Mouse (Mus musculus) layer of hippocampus, adult 9-10 months (tissue): ENCODE measurements around the gene Atp6v1f.
A peak's percentile ranks its signal among the peaks of the same experiment; 100 is the strongest.

Source experiments
- DNase-seq: peaks from one replicate; pipeline ENCODE4 v3.0.0; 2022; ENCODE audit warnings: low spot score

Atp6v1f gene

GRCm38 (mm10) chr6:29467583-29468354 is at the start of gene Atp6v1f:
Gene Atp6v1f (plus strand): TSS chr6:29467718.
- DNase-seq, result peak; percentile 82

DNA sequence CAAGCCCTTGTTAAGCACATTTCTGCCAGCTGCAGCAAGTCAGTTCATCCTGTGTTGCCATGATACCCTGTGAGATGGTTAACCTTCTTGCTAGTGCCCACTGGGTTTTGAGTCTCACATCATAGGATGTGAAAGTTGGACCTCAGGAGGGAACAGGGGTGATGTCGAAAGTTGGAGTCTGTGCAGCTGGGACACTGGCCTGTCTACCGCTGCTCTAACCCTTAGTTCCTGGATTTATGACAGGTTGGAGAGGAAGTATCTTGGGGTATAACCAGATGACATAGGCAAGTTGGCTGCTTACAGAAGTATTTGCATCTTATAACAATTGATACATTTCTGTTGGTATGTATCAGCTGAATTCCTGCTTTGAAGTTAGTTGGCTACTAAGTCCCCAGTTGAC is 46.9 kb upstream of the Atp6v1f start:
- no peak for DNase-seq

GRCm38 (mm10) chr6:29425118-29425517 is 42.4 kb upstream of the Atp6v1f start:
- no peak for DNase-seq

DNA sequence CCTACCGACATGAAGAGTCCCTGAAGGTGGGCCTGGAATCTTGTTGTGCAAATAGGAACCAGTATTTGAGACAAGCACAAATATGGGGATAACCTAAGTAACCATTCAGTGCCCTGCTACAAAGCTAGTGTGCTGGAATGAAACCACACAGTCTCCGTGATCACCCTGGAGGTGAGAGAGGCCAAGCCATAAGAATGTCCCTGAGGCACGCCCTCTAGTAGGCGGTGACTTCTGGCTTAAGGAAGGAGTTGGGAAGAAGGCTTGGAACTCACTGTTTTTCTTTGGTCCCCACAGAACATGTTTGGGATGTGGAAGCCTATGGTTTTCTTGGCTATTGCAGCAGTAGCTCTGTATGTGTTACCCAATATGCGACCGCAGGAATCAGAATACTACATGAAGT is 41.2 kb upstream of the Atp6v1f start:
- no peak for DNase-seq

DNA sequence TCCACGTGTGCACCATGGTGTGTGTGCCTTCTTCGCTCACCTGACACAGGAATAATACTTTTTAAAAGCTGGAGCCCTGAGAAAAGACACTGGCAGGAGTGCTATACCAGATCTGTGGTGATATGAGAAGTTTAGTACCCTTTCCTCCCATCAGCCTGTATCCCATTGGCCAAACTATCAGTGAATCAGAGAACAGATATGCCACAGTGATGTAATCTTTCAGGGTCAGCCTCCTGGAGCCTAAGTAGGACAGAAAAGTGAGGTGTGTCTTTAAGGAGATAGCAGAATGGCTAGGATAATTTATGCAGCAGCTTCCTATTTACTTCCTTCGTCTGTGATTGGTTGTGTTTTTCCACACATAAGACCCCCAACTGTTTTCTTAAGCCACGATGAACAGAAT is 39.3 kb upstream of the Atp6v1f start:
- DNase-seq, result no peak

DNA sequence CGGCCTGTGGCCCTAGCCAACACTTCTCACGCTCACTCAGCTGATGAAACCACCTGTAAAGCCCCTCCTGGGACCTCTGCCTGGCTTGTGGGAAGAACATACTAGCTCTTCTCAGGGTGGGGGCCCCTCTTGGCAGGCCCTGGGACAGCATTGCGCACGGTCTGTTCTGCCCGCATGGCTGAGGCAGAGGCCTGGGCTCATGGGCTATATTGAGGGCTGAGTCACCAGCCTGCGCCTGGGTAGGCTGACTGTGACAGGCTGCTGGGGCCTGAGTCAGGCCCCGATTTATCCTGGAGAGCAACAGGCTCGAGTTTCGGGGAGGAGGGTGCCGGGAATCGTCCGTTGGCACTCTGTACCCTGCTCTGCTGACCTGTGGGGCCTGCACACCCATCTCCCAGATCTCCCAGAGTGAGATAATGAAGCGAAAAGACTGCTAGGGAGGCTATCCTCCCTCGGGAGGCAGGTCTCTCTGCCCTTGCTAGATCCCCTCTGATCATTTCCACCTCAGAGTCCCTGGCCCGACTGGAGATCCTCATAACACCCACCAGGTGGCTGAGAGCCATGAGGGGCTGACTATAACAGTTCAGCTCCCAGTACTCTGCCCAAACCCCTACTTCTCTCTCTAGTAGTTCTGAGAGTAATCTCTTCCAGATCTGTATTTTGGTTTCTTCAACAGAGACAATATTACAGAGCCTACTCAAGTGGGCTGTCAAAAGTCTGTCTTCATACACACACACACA is 36.7 kb upstream of the Atp6v1f start:
- DNase-seq, result no peak

GRCm38 (mm10) chr6:29431473-29431872 is 36.0 kb upstream of the Atp6v1f start:
- DNase-seq, result no peak

DNA sequence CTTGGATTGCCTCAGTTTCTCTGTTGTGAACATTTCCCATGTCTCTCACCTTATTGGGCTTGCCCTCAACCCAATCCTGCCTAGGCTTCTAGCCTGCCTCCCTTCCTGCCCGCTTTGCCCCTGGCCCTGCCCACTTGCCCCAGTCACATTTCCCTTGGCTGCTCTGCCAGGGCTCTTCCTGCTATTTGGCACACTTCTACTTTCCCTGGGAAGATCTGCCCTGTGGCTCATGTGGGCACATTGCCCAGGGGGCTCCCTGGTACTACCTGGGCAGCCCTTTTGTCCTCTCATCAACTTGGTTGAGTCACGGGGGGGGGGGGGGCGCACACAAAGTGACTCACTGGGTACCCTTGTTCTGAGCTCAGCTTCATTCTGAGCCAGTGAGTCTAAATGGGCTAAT is 35.4 kb upstream of the Atp6v1f start:
- no peak for DNase-seq

DNA sequence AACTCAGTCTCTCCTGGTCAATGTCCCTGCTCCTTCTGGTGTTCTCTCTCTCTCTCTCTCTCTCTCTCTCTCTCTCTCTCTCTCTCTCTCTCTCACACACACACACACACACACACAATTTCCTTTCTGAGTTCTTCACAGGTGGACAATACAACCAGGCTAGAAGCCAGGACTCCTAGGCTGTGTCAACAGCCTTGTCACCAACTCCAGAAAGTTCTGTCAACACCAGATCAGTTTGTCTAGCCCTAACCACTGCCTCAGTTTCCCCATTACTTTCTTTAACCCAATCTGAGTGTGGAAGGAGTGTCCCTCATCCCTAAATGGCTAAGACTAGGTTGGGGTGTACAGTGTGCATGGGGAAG is 34.9 kb upstream of the Atp6v1f start:
- no peak for DNase-seq

DNA sequence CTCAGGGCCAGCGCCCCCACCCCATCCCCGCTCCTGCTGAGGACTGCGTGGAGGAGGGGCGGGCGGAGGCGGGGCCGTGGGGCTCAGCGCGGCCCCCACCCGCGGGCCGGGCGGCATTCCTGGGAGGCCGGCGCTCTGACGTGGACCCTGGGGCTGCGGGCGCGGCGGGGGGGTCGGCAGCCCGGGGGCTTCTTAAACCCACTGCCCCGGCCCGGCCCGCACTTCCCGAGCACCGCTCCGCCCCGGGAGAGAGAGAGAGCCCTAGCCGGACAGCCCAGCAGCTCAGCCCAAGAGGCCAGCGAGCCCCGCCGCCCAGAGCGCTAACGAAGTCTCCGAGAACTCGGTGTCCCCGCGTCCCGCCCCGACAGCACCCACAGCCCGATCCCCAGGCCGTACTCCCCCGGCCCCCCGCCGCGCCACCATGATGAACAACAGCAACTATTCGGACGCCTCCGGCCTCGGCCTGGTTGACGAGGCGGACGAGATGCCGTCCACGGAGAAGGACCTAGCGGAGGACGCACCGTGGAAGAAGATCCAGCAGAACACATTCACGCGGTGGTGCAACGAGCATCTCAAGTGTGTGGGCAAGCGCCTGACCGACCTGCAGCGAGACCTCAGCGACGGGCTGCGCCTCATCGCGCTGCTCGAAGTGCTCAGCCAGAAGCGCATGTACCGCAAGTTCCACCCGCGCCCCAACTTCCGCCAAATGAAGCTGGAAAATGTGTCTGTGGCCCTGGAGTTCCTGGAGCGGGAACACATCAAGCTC is 34.3 kb upstream of the Atp6v1f start, which contains the start of gene Flnc:
Gene Flnc (plus strand): TSS at position 219 of the 766 bp plus-strand sequence.
- DNase-seq, result no peak

DNA sequence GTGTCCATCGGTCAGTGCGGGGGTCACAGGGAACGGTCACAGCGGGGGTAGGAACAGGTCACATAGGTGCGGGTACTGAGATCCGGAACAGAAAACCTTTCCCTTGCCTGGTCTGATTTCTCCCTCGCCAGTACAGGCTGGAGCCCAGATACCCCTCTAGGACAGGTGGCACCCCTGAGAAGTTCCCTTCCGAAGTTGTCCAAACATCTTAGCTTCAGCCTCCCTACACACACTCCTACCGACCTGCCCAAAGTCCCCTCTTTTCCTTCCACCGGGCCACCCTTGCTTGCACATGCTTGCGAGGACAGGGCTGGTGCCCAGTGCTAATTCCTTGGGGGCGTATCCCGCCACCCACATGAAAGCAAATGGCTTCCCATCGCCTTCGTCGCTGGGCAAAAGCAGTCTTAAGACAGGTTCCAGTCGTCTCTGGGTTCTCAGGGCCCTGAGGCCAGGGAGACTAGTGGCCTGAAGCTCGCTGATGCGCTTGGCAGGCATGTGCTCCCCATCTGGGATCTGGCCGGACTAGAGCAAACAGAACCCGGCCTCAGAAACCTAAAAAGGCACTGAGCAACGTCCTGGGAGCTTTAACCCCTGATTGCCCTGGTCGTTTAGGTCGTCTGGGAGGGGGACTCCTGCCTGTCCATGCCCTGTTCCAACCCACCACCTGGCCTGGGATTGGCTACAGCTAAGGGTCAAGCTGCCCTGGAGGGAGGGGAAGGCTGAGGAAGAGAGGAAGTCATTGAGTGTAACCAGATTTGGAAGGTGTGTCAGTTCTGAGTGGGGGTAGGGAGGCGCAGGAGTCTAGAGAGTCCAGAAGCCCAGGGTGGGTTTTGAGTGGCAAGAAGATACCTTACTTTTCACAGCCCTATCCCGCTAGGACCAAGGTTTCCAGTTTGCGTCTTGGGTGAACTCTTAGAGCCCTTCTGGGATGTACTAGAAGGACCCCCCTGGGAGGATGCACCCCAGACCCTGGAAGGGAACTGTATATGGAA is 33.4 kb upstream of the Atp6v1f start:
- no peak for DNase-seq

DNA sequence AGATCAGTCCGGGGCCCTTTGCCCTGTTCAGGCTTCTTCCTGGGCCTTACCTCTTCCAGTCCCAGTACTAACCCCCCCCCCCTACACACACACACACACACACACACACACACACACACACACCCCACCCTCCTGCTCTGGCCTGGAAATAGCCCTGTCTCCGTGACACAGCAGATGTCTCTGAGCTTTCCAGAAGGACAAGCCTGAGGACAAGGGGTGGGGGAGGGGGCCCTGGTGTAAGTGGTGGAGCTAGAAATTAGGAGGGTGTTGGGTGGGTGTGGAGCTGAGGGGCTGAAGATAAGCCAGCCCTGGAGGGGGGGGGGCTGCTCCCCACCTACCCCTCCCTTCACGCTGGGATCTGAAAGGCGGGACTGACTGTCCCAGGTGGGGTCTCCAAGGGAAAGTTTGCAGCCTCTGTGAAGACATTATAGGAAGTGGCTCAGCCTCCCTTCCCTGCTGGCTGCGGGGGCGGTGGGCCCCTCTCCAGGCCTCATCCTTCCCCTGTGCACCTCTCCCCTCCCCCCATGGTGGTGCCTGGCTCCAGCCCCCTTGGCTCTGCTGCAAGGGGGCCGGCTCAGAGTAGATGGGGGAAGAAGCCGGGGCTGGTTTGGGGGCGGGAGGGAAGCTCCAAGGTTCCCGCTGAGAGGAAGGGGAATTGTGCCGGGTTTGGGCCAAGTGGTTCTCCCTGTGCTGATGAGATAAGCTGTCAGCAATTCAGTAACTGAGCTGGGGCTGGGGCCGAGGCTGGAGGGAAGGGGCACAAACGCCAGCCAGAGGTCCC is 32.4 kb upstream of the Atp6v1f start:
- DNase-seq, result no peak

DNA sequence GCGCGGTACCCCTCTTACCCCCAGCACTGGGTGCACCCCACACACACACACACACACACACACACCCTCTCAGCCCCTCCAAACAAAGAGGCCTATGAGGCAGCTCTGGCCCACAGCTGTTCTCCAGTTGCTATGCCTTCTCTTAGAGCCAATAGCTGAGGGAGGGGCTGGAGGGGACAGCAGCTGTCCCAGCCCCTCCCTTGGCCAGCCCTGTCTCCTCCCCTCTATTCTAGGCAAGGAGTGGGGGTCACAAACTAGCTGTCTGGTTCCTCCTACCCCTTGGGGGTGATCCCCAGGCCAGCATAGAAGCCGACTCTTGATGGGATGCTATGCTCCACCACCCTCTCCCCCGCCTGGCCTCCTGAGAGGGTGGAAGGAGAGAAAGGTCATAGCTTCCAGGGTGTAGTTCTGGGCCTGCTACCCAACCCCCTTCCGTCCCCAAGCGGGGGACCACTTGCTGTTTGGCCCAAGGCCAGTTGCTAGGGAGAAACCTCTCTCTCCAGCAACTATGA is 31.5 kb upstream of the Atp6v1f start:
- DNase-seq, result no peak

- no peak for DNase-seq
These were observed 31.0 kb upstream of the Atp6v1f start for GRCm38 (mm10) chr6:29436461-29436934.

GRCm38 (mm10) chr6:29439251-29439650 is 28.3 kb upstream of the Atp6v1f start:
- no peak for DNase-seq

DNA sequence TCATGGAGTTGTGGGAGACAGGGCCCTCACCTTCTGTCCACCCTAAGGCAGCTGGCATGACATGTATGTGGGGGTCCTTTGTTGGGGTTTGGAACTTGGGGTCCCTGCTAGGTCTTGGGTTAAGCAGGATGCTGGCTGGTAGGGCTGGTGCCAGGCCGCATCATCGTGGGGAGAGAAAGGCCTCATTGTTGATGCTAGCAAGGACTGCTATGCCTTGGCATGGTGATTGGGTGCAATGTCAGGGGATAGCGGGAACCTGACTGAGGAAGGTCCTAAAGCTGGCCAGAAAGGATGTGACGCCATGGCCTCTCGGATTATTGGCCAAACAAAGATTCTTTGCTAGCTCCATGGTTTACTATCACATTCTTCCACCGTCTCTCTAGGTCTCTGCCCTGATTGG is 27.7 kb upstream of the Atp6v1f start:
- DNase-seq, result no peak

DNA sequence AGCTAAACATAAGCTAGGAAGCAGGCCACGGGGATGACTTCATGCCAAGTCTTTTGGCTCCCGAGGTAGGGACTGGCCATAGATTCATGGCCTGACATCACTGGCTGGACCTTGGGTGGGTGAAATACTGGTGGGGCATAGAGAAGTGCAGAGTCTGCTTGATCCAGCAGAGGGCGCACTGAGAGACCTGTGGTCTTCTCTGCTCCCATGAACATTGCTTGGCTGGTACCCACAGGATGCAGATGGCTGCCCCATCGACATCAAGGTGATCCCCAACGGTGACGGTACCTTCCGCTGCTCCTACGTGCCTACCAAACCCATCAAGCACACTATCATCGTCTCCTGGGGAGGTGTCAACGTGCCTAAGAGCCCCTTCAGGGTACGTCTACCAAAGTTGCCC is 22.7 kb upstream of the Atp6v1f start:
- no peak for DNase-seq

DNA sequence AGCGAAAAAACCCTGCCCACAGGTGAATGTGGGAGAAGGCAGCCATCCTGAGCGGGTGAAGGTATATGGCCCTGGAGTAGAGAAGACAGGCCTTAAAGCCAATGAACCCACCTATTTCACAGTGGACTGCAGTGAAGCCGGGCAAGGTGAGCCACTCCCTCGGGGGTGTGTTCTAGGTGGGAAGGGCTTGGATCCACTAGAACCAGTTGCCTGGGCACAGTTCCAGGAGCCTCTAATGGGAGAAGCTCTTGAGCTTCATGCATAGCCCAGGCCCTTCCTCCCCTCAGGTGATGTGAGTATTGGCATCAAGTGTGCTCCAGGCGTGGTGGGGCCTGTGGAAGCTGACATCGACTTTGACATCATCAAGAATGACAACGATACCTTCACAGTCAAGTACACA is 22.2 kb upstream of the Atp6v1f start:
- DNase-seq, result no peak

DNA sequence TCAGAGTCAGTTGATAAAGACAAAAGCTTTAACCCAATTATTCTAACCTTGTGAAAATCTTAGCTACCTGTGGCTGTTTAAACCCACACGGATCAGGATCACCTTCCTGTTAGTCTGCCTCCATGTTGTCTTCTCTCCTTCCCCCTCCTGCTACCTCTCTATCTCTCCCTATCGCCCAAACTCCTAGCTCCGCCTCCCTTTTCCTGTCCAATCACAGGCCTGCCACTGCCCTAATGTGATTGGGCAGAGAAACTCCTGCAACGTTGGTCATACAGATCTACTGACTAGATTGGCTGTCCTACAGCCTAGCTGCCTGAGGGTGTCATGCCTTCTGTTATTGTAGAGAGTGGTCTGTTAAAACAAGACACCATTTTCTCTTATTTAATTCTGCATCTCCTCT is 17.7 kb upstream of the Atp6v1f start:
- no peak for DNase-seq

DNA sequence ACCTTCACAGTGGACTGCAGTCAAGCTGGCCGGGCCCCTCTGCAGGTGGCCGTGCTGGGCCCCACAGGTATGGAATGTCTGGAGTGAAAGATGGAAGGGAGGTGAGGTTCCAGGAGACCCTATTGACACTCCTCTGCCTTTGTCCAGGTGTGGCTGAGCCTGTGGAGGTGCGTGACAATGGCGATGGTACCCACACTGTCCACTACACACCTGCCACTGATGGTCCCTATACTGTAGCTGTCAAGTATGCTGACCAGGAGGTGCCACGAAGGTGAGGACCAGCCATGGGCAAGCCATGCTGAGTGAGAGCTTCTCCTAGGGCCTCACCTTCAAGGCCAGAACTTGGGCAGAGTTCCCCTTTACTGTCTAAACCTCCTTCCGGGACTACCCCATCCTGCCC is 16.9 kb upstream of the Atp6v1f start:
- no peak for DNase-seq
